Comparison of ENCODE assay signal across 12 mouse cellular contexts in genomic region chr12:106379779-106380178, GRCm38 (mm10).
DNase-seq lines count a peak whose midpoint lies in the region; ATAC-seq and TF ChIP-seq lines count a peak whose summit lies in the region.
"Had no signal": no experiment of that assay in that cellular context is flagged by ENCODE, and none has a peak within 500 bp of the region (broad histone marks: within the 10 kb centered on the region; RNA-seq: fewer than 3 reads in every experiment).

No protein-coding gene starts in this region.

- peak; percentile 78 for ATAC-seq in midbrain, embryonic 13.5 days
- ATAC-seq in midbrain, postnatal 0 days (ENCODE audit: low FRiP score): no peak
- ATAC-seq in forebrain, embryonic 13.5 days: peak; percentile 62
- ATAC-seq in hindbrain, embryonic 13.5 days (ENCODE audit: low FRiP score): 0 out of 2 replicates have a peak, but pooled peaks have one; percentile 48
- peak; percentile 74 for ATAC-seq in neural tube, embryonic 13.5 days (ENCODE audit: low read depth)
- no peak for ATAC-seq in inflammation-experienced regulatory T-cells, adult 6 months

- no peak for DNase-seq in midbrain, postnatal 0 days (ENCODE audit: low spot score)
- no peak for DNase-seq in kidney, postnatal 10 days
- DNase-seq: gastrocnemius, postnatal 10 days had no signal

- H3K36me3 ChIP-seq in midbrain, embryonic 13.5 days: no peaks in the 10 kb centered on the region
- no peaks in the 10 kb centered on the region for H3K36me3 ChIP-seq in midbrain, postnatal 0 days (ENCODE audit: insufficient read depth, low read length)
- no peaks in the 10 kb centered on the region for H3K36me3 ChIP-seq in forebrain, embryonic 13.5 days (ENCODE audit: poor library complexity, severe bottlenecking)
- no peaks in the 10 kb centered on the region for H3K36me3 ChIP-seq in hindbrain, embryonic 13.5 days
- H3K36me3 ChIP-seq in neural tube, embryonic 13.5 days: no peaks in the 10 kb centered on the region
- H3K36me3 ChIP-seq: heart, embryonic 12.5 days; stomach, embryonic 15.5 days had no signal

- H3K27ac ChIP-seq in midbrain, embryonic 13.5 days: 0 out of 2 replicates have a peak overlapping the region, but pooled peaks have one; percentile 4
- no peak overlapping the region for H3K27ac ChIP-seq in midbrain, postnatal 0 days (ENCODE audit: low read depth, low read length)
- peak overlapping the region; percentile 33; the same call in 1 of the 2 replicates for H3K27ac ChIP-seq in forebrain, embryonic 13.5 days
- H3K27ac ChIP-seq in hindbrain, embryonic 13.5 days: peak overlapping the region; percentile 81
- peak overlapping the region; percentile 67 for H3K27ac ChIP-seq in neural tube, embryonic 13.5 days (replicated peaks)
- H3K27ac ChIP-seq: liver, embryonic 14.5 days; stomach, embryonic 15.5 days had no signal

- H3K27me3 ChIP-seq in midbrain, embryonic 13.5 days: no peaks in the 10 kb centered on the region; the same call in 1 of the 2 replicates
- H3K27me3 ChIP-seq in midbrain, postnatal 0 days (ENCODE audit: insufficient read depth, low read length): no peaks in the 10 kb centered on the region
- H3K27me3 ChIP-seq in forebrain, embryonic 13.5 days: peaks cover 18% of the 10 kb centered on the region
- 0 out of 2 replicates have a peak, but pooled peaks cover 3% of the 10 kb centered on the region for H3K27me3 ChIP-seq in hindbrain, embryonic 13.5 days
- H3K27me3 ChIP-seq in neural tube, embryonic 13.5 days: no peaks in the 10 kb centered on the region
- H3K27me3 ChIP-seq: stomach, embryonic 15.5 days had no signal

- H3K9ac ChIP-seq in midbrain, embryonic 13.5 days (replicated peaks): no peak overlapping the region
- H3K9ac ChIP-seq in midbrain, postnatal 0 days (replicated peaks; ENCODE audit: low read length, poor library complexity, severe bottlenecking): no peak overlapping the region
- H3K9ac ChIP-seq in forebrain, embryonic 13.5 days: no peak overlapping the region; the same call in 1 of the 2 replicates
- H3K9ac ChIP-seq in hindbrain, embryonic 13.5 days: peak overlapping the region; percentile 29; the same call in 1 of the 2 replicates
- H3K9ac ChIP-seq in neural tube, embryonic 13.5 days: 0 out of 2 replicates have a peak overlapping the region, but pooled peaks have one; percentile 17
- H3K9ac ChIP-seq: liver, embryonic 14.5 days; stomach, embryonic 15.5 days had no signal

- no peak overlapping the region for H3K4me3 ChIP-seq in midbrain, embryonic 13.5 days (replicated peaks)
- H3K4me3 ChIP-seq in midbrain, postnatal 0 days (ENCODE audit: low read depth, low read length): no peak overlapping the region
- H3K4me3 ChIP-seq in forebrain, embryonic 13.5 days: no peak overlapping the region
- H3K4me3 ChIP-seq in hindbrain, embryonic 13.5 days: no peak overlapping the region
- no peak overlapping the region for H3K4me3 ChIP-seq in neural tube, embryonic 13.5 days
- H3K4me3 ChIP-seq: erythroblast, embryonic 14.5 days had no signal

- 41% methylated on average over 14 of the region's 14 CpGs for WGBS in midbrain, embryonic 13.5 days
- 43% methylated on average over 14 of the region's 14 CpGs for WGBS in midbrain, postnatal 0 days
- 43% methylated on average over 14 of the region's 14 CpGs for WGBS in forebrain, embryonic 13.5 days
- WGBS in hindbrain, embryonic 13.5 days: 47% methylated on average over 14 of the region's 14 CpGs
- 36% methylated on average over 14 of the region's 14 CpGs for WGBS in neural tube, embryonic 13.5 days

- H3K4me1 ChIP-seq in midbrain, embryonic 13.5 days (replicated peaks): peaks cover 53% of the 10 kb centered on the region
- H3K4me1 ChIP-seq in midbrain, postnatal 0 days (ENCODE audit: insufficient read depth, low read length): no peaks in the 10 kb centered on the region; the same call in 1 of the 2 replicates
- peaks cover 58% of the 10 kb centered on the region for H3K4me1 ChIP-seq in forebrain, embryonic 13.5 days
- H3K4me1 ChIP-seq in hindbrain, embryonic 13.5 days (replicated peaks): peaks cover 55% of the 10 kb centered on the region
- H3K4me1 ChIP-seq in neural tube, embryonic 13.5 days (replicated peaks): peaks cover 61% of the 10 kb centered on the region
- H3K4me1 ChIP-seq: heart, embryonic 12.5 days; stomach, embryonic 15.5 days had no signal

- TF ChIP-seq CTCF in midbrain, postnatal 0 days (IDR thresholded peaks at IDR 0.05): no peak

- H3K9me3 ChIP-seq in midbrain, embryonic 13.5 days: no peaks in the 10 kb centered on the region
- no peaks in the 10 kb centered on the region for H3K9me3 ChIP-seq in midbrain, postnatal 0 days (ENCODE audit: low read length)
- H3K9me3 ChIP-seq in forebrain, embryonic 13.5 days (replicated peaks): no peaks in the 10 kb centered on the region
- no peaks in the 10 kb centered on the region for H3K9me3 ChIP-seq in hindbrain, embryonic 13.5 days
- H3K9me3 ChIP-seq in neural tube, embryonic 13.5 days: no peaks in the 10 kb centered on the region
- H3K9me3 ChIP-seq: heart, embryonic 12.5 days; stomach, embryonic 15.5 days had no signal

- 0 out of 2 replicates have a peak overlapping the region, but pooled peaks have one; percentile 60 for H3K4me2 ChIP-seq in midbrain, embryonic 13.5 days (replicated peaks)
- H3K4me2 ChIP-seq in midbrain, postnatal 0 days (ENCODE audit: low read depth, low read length, poor library complexity, severe bottlenecking): no peak overlapping the region
- H3K4me2 ChIP-seq in forebrain, embryonic 13.5 days: no peak overlapping the region
- no peak overlapping the region for H3K4me2 ChIP-seq in hindbrain, embryonic 13.5 days
- peak overlapping the region; percentile 56; the same call in 1 of the 2 replicates for H3K4me2 ChIP-seq in neural tube, embryonic 13.5 days

Comparison
In these comparisons a context has a peak if more than half of its experiments do, and no peak if none do; other contexts are left out.
1. ATAC-seq: peak in midbrain, embryonic 13.5 days (single experiment), forebrain, embryonic 13.5 days (single experiment), hindbrain, embryonic 13.5 days (single experiment) and neural tube, embryonic 13.5 days (single experiment); none in midbrain, postnatal 0 days (single experiment) and inflammation-experienced regulatory T-cells, adult 6 months (single experiment).
2. H3K4me2 ChIP-seq: peak in midbrain, embryonic 13.5 days (single experiment) and neural tube, embryonic 13.5 days (single experiment); none in midbrain, postnatal 0 days (single experiment), forebrain, embryonic 13.5 days (single experiment) and hindbrain, embryonic 13.5 days (single experiment).
3. H3K9ac ChIP-seq: peak in hindbrain, embryonic 13.5 days (single experiment) and neural tube, embryonic 13.5 days (single experiment); none in midbrain, embryonic 13.5 days (single experiment), midbrain, postnatal 0 days (single experiment) and forebrain, embryonic 13.5 days (single experiment).